Mouse (Mus musculus) cerebellum, postnatal 25 days (tissue): ENCODE data around the gene Hmcn2.

Source experiments
- DNase-seq, 2 experiments: peaks; one replicate each; pipeline ENCODE4 v3.0.0; 2021; ENCODE audit warnings: mixed read lengths in 2 of 2

Gene Hmcn2

DNA sequence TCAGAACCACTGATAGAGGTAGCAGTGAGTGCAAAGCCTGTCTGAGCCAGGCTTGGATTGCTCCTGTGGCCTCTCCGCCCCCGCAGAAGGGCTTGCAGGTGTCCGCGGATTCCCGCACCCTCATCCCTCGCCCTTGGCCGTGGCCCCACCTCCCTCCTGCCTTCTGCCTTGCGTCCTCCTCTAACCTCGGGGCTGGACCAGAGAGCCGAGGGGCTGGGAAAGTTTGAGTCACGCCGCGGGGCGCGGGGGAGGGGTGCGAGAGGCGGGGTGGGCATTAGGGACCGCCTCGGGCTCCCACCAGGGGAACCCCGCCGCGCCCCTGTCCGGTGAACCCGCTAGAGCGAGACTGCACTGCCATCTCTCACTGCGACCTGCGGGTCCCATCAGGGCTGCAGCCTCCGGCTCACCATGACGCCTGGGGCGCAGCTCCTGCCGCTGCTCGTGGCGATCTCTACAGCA, at the start of gene Hmcn2:
Hmcn2 (plus strand) TSS at position 409 of the 459 bp plus-strand sequence.
- DNase-seq, result peak in 1 of 2 experiments; percentile 35

DNA sequence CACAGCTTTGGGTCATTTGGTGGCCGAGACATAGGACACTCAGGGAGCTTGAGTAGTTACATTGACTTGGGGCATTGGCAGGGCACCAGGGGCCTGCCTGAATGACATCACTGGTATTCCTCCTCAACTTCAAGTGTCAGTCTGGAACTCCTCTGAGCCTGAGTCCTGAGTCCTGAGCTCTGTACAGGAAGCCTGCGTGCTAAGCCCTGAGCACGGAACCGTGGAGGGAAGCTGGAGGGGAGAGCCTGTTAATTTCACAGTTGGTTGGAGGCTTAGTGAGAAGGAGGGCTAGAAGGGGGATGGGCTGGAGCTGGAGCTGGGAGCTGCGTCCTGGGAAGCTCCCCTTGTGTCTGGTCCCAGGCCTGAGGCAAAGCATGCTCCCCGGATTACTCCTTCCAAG, 46.8 kb upstream of the Hmcn2 start:
- DNase-seq, result peak; percentile 32 to 44

DNA sequence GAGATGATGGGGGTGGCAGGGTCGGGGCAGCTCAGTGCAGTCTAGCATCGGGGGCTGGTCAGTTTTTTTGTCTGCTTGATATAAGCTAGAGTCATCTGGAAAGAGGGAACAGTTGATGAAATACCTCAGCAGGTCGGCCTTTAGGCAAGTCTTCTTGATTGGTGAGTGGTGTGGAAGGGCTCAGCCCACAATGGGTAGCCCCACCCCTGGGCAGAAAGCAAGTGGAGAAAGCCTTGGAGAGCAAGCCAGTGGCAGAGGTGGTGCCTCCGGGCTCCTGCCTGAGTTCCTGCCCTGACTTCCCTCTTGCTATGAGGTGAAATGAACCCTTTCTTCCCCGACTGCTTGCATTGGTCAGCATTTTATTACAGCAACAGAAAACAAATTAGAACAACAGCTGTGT, 45.6 kb upstream of the Hmcn2 start:
- peak; percentile 41 to 52 for DNase-seq

DNA sequence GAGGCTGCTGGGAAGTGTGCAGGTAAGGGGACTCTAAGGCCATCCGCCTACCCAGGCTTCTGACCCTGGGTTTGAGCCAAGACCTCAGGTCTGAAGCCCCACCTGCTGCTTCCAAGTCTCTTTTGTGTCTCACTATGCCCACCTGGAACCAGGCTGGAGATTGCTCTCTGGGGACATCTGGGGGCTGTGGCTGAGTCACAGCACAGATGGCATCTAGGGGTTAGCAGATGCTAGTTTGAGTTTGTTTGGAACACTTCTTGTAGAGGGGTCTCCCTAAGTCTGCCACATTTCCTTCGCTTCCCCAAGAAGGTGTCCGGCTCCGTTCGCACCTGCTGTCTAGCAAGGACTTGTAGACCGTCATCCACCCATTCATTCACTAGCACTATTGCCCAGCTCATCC, 45.0 kb upstream of the Hmcn2 start:
- DNase-seq, result peak; percentile 38 to 47

DNA sequence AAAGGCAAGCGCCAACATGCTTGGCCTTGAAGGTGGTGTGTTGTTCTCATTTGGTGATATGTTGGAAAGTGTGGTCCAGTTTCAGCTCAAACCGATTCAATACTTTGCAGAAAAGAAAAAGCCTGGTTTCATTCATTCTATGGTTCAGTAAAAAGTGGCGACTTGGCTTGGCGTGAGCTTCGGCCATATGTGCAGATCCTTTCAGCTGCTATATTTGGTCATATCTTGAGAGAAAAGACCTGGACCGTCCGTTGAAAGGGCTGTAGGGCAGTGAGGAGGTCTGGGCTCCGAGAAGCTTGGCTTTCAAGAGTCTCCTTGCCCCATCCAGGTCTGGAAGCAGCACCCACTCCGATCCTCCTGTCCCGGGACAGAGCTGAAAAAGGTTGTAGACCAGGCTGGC, 44.4 kb upstream of the Hmcn2 start:
- DNase-seq, result peak; percentile 38 to 52

DNA sequence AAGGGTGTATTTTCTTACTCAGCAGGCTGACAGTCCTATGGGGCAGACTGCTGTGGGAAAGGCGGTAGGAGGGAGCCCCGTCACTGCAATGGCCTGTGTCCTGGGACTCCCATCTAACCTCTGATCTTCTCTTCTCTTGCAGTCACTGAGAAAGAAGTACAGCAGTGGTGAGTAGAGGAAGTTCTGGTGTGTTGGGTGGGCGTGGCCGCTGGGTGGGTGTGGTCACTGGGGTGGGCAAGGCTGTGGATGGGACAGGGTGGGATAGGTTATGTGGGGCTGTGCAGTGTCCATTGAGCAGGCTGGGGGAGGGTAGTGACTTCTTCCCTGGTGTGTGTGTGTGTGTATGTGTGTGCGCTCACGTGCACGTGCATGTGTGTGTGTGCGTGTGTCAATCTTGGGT, 43.7 kb upstream of the Hmcn2 start:
- DNase-seq, result no peak

DNA sequence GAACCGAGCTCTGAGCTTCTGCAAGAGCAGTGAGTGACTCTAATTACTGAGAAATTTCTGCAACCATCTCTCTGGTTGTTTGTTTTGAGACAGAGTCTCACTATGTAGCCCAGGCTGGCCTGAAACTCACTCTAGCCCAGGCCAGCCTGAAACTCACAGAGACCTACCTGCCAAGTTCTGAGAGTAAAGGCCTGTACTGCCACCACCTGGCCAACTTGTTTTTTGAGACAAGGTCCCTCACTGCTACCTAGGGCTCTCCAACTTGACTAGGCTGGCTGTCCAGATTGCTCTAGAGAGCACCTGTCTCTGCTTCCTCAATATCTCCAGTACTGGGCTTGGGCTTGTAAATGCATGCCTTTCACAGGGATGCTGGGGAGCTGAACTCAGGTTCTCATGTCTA, 43.1 kb upstream of the Hmcn2 start:
- DNase-seq, result peak in 1 of 2 experiments; percentile 62

DNA sequence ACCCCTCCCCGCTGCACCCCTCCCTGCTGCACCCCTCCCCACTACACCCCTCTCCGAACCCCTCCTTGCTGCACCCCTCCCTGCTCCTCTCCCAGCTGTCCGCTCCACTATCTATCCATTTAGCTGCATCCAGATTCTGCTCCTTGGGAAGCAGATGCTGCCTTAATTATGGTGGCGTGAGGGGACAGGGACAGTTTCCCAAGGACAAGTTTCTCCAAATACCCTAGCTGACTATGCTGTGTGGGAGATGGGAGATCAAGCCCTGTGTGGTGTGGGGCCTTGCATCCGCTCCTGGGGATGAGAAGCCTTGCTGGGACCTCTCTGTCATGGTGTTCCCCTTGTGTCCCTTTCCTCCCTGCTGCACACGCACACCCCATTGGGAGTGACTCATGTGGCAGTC, 39.2 kb upstream of the Hmcn2 start:
- DNase-seq, result no peak

DNA sequence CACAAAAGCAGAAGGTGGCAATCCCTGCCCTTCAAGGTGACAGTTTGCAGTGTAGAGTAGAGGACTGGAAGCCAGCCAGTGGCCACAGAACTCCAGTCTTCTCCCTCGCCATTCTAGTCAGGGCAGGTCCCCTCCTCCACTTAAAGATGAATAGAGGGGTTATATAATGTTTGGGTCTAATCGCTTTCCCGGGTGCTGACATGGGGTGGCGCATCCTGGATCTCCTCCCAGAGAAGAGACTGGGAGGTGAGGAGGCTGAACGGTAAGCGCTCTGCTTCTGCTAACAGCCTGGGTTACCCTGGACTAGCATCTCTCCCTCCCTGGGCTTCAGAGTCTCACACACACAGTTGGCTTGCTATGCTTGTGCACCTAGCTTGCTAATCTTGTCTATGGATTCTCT, 36.4 kb upstream of the Hmcn2 start:
- DNase-seq, result peak; percentile 62 to 67

DNA sequence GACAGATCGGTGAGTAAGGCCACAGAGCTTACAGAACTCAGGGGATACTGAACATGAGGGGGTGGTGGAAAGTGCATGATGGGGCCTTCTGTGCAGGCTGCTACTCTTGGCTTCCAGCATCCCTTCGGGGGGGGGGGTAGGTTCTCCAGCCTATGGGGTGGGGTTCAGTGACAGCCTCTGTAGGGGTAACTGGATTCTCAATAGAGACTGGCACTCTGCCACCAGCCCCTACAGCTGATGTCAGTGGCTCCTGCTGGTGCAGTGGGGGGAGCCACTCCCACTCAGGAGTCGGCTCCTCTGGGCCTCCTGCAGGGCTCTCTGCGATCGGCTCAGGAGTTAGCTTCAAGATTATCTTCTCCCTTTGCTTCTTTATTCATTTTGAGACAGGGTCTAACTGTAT, 35.7 kb upstream of the Hmcn2 start:
- DNase-seq, result no peak

DNA sequence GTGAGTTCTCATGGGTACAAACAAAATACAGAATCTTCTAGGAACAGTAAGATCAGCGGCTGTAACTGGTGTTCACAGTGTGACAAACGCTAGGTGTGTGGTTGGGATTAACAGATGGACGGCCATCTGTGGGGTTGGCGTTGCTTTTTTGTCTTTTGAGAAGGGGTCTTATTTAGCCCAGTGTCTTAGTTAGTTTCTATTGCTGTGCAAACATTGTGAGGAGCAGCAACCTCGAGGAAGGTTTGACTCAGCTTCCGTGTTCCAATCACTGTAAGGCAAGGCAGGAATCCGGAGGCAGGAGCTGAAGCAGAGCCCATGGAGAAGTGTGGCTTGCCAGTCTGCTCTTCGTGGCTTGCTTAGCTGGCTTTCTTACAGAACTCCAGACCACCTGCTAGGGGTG, 33.1 kb upstream of the Hmcn2 start:
- DNase-seq, result peak in 1 of 2 experiments; percentile 17

DNA sequence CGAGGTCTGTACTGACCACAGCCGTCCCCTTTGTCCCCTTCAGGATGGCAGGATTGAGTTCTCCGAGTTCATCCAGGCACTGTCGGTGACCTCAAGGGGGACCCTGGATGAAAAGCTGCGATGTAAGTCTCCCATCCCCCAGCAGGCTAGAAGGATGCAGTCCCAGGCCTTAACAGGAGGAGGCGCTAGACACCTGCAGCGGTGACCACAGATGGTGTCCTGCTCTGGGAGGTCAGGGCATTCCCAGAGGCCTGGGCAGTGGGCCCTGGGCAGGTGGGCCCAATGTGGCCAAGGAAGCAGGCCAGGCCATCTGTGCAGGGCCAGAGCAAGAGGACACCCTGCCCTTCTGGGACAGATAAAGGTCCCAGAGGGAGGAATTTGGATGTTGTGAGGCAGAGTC, 31.9 kb upstream of the Hmcn2 start:
- peak; percentile 60 to 69 for DNase-seq

DNA sequence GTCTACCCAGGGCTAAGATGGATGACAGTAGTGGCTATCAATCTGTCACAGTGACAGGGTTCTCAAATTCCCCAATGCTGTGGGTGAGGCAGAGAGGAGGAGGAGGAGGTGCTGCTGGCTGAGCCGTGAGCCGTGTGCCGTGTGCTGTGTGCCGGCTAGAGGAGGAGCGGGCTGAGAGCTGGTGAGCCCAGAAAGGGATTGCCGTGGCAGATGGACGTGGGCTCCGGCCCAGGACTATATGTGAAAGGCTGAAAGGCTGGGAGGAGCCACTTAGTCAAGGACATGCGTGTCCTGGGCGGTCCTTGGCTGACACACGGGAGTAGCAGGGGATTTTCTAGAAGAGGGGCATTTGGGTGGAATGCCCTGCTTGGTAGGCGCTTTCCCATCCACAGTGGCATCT, 31.3 kb upstream of the Hmcn2 start:
- peak; percentile 45 to 54 for DNase-seq

DNA sequence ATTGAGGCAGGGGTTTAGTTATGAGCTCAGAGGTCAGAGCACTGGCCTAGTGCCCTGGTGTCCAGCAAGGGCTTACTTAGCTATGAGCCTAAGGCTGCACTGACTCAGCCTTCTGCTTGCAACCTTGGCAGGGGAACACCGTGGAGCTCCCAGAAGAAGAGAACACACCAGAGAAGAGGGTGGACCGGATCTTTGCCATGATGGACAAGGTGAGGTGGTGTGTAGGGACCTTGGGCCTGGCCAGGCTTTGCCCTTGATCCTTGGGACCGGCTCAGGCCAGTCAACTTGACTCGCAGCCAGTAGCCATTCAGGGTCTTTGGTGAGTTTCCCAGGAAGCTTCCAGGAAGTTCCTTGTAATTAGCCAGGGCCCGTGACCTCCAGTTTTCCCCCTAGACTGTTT, 29.7 kb upstream of the Hmcn2 start:
- no peak for DNase-seq

DNA sequence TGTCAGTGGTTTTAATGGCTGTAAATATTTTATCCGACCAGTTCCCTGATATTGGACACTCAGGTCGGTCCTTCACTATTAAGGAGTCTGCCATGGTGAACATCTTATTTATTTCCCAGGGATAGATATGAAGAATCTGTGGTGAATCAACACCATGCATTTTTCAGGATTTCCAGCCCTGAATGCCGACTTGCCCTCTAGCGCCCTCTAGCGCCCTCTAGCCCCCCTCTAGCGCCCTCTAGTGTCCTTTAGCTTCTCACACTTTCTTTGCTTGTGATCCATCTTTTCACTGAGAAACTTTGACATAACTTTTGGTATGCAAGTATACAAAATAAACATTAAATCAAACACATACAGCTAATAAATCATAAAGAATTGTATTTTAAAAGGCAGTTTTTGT, 22.8 kb upstream of the Hmcn2 start:
- peak; percentile 80 to 86 for DNase-seq

DNA sequence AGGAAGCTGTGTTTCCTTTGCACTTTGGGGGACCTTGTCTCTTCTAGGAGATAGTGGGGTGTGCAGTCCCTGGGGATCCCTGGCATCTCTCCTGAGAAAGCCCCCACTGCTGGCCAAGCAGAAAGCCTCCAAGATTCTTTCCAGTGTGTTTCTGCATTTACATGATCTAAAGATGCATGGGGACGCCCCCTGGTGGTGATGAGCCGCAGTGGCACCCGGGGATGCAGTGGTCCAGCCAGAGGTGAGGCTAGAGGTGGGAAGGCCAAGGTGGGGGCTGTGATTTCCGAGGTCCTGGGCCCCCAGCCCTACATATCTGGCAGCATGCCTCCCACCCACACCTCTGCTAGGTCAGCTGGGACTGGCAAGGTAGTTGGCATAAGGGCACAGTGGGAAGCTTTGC, 19.2 kb upstream of the Hmcn2 start:
- peak; percentile 79 to 87 for DNase-seq

DNA sequence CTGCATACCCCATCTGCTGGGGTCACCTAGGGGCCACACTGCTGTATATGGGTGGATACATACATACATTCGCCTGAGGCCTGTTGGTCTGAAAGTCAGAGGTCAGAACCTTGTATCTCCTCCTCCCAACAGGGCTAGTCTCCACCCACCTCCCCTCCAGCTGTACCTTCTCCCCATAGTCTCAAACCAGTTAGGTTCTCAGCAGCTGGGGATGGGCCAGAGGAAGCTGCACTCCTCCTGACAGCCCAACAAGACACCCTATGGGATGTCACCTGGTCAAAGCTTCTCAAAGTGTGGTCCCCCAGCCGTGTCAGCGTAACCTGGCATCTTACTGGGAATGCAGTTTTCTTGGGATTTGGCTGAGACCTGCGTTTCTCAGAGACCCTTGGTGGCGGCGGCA, 17.8 kb upstream of the Hmcn2 start:
- DNase-seq, result no peak

DNA sequence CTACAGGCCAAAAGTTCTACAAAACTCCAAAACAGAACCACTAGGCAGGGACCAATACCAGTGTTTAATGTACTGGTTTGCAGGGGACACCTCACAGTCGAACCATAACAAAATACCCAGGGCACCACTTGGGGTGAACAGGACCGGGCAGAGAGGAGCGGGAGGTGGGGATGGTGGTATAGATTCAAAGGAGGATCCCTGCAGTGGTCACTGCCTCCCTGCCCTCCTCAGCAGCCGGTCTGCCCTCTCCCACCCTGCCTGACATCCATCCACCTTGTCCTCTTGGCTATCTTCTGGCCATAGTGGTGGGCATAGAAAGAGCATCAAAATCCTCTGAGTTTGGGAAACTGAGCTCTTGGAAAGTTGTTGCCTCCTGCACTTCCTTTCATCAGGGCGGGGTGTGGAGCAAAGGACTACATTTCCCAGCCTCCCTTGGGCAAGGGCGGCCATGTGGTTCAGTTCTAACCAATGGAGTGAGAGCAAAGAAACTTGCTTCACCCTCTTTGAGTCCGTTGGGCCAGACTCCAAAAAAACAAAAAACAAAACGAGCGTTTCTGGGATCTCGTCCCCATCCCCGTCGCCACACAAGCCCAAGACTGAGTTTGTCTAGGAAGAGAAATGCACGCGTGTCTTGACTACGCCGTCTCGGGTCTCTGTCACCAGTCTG, 16.5 kb upstream of the Hmcn2 start:
- DNase-seq, result peak; percentile 49 to 56

DNA sequence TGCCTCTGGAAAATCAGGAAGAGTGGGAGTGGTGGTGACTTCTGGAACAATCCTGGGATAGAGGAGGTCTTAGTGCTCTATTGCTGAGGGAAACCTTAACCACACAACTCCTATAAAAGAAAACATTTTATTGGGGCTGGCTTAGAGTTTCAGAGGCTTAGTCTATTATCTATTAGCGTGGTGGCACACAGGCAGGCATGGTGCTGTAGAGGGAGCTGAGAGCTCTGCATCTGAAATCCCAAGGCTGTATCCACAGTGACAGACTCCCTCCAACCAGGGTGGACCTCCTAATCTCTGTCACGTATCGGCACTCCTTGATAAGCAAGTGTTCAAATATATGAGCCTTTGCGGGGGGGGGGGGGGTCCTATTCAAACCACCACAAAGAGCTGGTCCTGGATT, 15.4 kb upstream of the Hmcn2 start:
- DNase-seq, result no peak

DNA sequence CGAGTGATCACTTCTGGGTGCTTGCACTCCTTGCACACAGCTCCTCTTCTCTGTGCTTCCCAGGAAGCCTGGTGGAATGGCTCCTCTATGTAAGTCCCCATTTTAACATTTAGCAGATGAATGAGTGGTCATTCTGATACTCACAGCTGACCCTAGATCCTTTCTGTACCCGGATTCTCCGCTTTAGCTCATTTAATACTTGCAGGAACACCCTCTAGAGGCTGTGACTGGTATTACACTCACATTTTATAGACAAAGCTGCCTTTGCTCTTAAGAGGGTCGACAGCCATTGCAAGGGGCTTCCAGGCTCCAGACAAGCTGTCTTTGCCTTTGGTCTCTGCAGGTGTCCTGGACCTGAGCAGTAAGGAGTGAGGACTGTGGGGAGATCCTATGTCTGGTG, 14.9 kb upstream of the Hmcn2 start:
- DNase-seq, result peak; percentile 24 to 29

DNA sequence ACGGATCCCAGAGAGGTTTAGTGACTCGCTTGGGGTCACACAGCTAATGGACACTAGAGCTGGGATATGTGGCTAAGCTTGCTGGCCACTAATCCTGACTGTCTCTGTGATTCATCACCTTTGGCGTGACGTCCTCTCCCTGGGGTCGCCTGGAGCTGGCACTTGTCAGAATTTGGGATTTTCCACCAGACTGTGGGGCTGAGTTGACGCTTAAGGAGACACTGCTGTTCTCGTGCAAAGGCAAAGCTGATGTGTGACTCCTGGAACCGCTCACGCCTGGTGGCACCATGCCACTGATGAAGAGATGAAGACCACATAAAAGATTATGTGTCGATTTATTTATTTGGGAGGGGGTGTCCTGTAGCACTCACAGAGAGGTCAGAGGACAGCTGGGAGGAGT, 14.2 kb upstream of the Hmcn2 start:
- DNase-seq, result no peak

DNA sequence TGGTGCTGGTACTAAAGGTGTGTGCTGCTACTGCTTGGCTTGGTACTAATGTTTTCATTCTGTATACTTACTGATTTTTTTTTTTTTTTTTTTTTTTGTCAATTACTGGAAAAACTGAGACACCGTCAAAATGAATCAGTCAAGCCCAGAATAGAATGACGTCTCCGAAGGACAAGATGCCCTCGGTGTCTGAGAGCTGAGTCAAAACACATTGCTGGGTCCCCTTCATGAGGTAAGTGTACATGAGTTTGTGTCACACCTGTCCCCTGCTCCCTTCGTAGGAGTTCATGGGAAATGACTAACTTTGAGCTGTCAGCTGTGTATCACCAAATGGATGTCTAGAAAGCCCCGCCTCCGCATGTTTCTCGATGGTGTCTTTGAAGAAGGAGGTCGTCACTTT, 11.0 kb upstream of the Hmcn2 start:
- DNase-seq, result no peak

DNA sequence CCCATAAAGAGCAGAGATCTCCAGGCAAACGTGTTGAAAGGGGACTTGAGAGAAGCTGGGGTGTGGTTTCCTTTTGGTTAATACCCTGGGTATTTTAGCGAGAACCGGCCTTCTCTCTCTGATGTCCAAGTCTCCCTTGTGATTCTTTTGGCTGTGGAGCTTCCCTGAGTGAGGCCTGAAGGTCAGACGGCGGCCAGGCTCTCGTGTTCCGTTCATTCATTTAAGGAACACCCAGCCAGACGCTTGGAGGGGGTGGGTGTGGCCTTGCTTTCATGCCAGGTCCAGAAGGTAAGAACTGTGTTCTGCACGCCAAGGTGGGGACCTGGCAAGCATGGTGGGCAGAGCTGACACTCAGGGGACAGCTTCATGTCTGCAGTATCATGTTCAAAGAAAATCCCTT, 10.0 kb upstream of the Hmcn2 start:
- DNase-seq, result no peak

DNA sequence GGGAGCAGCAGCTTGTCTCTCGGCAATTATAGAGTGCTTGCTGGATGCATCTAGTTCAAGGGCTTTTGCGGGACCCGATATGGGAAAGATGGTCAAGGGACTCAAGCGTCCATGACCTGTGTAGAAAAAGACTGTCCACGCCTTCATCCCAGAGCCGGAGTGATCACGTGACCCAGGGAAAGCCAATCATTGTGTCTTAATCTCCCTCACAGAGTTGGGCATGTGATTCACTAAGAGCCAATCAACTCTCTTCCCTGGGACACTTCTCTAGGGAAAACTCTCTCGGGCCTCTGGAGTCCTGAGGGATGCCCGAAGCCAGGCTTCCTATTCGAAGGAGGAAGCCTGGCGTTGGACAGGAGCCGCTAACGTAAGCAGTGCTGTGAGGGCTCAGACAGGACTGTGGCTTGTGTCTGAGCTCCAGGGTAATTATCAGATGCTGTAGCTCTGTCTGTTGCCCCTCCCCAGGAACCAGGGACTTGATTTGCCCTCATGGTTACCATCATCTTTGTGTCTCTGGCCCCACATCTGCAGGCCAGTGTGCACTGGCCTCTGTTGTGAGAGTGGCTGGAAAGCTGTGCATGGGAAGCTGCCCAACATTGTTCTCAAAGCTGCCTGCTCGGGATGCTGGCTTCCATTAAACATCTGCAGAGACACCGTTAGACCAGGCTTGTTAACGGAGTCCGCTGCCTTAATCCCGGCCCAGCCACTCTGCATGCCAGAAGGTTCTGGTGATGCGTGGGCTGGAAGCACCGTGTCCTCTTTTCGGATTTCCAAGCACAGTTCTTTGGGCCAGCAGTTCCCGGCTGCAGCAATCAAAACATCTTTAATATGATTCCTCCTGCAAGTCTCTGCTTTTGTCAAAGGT, 9.2 kb upstream of the Hmcn2 start:
- no peak for DNase-seq
